Mouse (Mus musculus) lung, adult 2 months (tissue): ENCODE measurements around the gene Ugdh. TPM values are rescaled to one million over a fixed set of nuclear protein-coding genes. Genes with fewer than 3 reads are reported as not detected.

ENCODE experiments used
- DNase-seq: peaks from one replicate; pipeline ENCODE4 v3.0.0; 2022
- H3K4me1 ChIP-seq: fragments of 200-500 bp; 2 replicates; pipeline ENCODE4 v1.6.1; 2011; ENCODE audit warnings: low read length; ENCODE audit not compliant: control insufficient read depth, insufficient read depth
- H3K4me3 ChIP-seq: fragments of 200-500 bp; replicated peaks from 2 replicates; pipeline ENCODE3; 2011; ENCODE audit warnings: low read depth, mild to moderate bottlenecking, control low read depth, low read length; ENCODE audit errors: extremely low read depth
- CTCF ChIP-seq: fragments of 200-500 bp; IDR thresholded peaks from 2 replicates; pipeline ENCODE4 v1.5.1; 2011; ENCODE audit warnings: mild to moderate bottlenecking, low read length, control low read depth; ENCODE audit not compliant: insufficient read depth
- POLR2A ChIP-seq: fragments of 200-500 bp; IDR thresholded peaks from 2 replicates; pipeline ENCODE4 v1.6.1; 2011; ENCODE audit warnings: low read depth, mild to moderate bottlenecking, control low read depth, low read length, borderline replicate concordance; ENCODE audit errors: extremely low read depth
- WGBS: fragments of 180-500 bp; shearing (Covaris S2); methylation state at CpG from one replicate; pipeline ENCODE4 v1.1.7; 2018; 5-methylcytosine and 5-hydroxymethylcytosine counted together
- polyA plus RNA-seq: library from polyadenylated mRNA; depleted of rRNA; stranded (reverse); fragments of >200 nt; gene quantifications from 2 replicates; pipeline ENCODE4 v1.2.3, GENCODE M21; 2012

The Ugdh gene
- polyA plus RNA-seq, 1 experiment: 12.2 TPM

GRCm38 (mm10) chr5:65407989-65408388 is 27.8 kb downstream of the Ugdh start:
- TF ChIP-seq CTCF: no peak
- no peak for TF ChIP-seq POLR2A
- H3K4me3 ChIP-seq: no peak overlapping the region
- no peaks in the 10 kb centered on the region for H3K4me1 ChIP-seq
- no peak for DNase-seq
- 87% methylated on average over 12 of the region's 12 CpGs for WGBS

DNA sequence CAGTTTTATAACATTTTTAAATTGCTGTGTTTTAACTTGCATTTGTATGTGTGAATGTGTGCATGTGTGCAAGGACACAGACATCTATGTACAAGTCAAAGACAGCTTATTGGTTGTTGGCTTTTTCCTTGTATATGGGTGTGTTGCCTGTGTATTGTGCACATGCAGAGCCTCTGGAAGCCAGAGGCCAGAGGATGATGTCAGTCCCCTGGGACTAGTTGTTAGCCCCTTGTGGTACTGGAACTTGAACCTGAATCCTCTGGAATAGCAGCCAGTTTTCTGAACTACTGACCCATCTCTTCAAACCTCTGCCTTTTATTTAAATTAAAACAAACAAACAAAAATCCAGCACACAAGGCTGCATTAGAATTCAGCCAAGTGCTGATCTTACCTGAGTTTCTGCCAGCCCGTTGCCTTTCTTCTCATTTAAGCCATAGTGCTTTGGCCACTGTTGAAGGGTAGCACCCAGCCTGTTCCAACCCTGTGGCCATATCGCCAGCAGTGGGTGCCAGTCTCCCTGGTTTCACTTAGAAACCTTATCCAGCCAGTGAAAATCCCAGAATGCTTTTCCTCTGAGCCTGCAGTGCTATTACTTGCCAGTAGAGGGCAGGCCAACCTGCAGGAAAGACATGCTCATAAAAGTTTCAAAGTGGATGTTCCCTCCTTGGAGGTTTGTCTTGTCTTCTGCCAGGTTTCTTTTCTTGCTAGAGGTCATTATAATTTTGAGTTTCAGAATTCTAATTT is 34.3 kb downstream of the Ugdh start:
- TF ChIP-seq CTCF (peak; percentile 63), POLR2A (no peak)
- no peaks in the 10 kb centered on the region for H3K4me1 ChIP-seq
- no peak overlapping the region for H3K4me3 ChIP-seq
- peak; percentile 74 for DNase-seq
- 19% methylated on average over 2 of the region's 2 CpGs for WGBS

GRCm38 (mm10) chr5:65394425-65394824 is 41.3 kb downstream of the Ugdh start:
- H3K4me1 ChIP-seq: peaks cover 5% of the 10 kb centered on the region; the same call in 1 of the 2 replicates
- 87% methylated on average over 7 of the region's 7 CpGs for whole genome bisulfite sequencing
- no peak for DNase-seq
- no peak overlapping the region for H3K4me3 ChIP-seq
- TF ChIP-seq POLR2A (no peak), CTCF (no peak)

DNA sequence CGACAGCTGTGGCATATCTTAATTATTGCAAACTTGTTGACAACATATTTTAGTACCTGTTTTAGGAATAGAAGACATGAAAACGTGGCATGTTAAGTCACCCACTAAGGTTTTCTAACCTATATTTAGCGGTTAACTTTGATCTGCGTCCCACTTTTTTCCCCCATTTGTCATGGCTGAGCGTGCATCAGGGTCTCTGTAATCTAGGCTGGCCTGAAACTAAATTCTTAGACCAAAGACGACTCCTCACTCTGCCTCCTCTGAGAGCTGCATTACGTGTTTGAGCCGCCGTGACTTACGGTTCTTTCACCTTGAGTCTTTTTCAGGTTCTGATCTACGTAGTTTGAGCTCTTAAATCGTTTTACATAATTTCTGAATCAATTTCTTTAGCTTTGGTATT is 44.0 kb downstream of the Ugdh start:
- no peak for TF ChIP-seq POLR2A
- DNase-seq: no peak
- peaks cover 5% of the 10 kb centered on the region; the same call in 1 of the 2 replicates for H3K4me1 ChIP-seq
- H3K4me3 ChIP-seq: peak overlapping the region; percentile 96
- WGBS: 3% methylated on average over 12 of the region's 12 CpGs

DNA sequence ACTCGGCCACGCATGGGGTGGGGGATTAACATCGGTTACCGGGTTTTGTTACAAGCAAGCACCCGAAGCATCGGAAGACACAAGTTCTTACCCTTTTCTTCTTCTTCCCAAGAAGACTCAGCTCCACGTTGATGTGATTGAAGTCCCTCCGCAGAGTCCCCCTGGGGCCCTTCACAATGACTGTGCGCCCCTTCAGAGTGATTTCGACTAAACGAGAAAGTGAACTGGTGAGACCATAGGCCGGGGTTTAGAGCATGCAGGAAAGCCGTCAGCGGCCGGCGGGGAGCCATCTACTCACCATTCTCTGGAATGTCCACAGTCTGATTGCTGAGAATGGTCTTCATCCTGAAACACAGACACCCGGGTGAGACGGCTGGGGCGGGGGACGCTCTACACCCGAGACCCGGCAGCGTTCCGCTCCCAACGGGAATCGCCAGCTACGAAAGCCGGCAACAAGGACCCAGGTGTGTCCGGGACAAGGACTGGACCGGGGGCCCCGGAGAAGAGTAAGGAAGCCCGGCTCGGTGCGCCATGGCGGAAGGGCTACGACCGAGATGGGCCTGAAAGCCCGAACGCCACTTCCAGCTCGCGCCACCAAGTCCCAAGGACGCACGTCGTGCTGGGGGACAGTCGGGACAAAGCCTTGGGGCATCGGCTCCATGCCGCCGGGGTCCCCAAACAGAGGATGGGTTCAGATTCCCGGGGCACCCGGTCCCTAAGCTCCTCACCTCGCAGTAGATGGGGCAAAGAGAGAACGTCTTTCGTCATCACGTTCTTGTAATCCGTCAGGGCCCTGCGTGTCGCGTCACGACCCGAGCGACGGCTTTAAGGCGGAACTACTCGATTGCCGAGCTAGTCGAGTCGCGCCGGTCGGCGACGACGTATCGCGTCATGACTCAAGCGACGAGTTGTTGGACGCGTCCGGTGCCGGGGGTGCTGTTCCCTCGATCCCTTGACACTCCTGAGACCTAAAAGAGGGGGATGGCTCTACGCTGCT is 44.8 kb downstream of the Ugdh start, which contains the start of the genes Rpl9 and Lias:
Rpl9 (minus strand) TSS at position 797 of the 997 bp plus-strand sequence.
Lias (plus strand) TSS at position 850 of the 997 bp plus-strand sequence.
- under 1% methylated on average over 83 of the region's 83 CpGs for WGBS

GRCm38 (mm10) chr5:65387008-65387867 is 48.5 kb downstream of the Ugdh start:
- TF ChIP-seq POLR2A: no peak
- TF ChIP-seq CTCF: no peak
- 75% methylated on average over 6 of the region's 6 CpGs for whole genome bisulfite sequencing
- H3K4me3 ChIP-seq: no peak overlapping the region

More for the DNA sequence above, 44.8 kb downstream of the Ugdh start, which contains the start of the genes Rpl9 and Lias:
- TF ChIP-seq CTCF (no peak), POLR2A (peak; percentile 97)
- H3K4me3 ChIP-seq: peak within 1 kb of the TSS; percentile 96
- peak; percentile 99 for DNase-seq
- H3K4me1 ChIP-seq: peaks cover 5% of the 10 kb centered on the region; the same call in 1 of the 2 replicates

DNA sequence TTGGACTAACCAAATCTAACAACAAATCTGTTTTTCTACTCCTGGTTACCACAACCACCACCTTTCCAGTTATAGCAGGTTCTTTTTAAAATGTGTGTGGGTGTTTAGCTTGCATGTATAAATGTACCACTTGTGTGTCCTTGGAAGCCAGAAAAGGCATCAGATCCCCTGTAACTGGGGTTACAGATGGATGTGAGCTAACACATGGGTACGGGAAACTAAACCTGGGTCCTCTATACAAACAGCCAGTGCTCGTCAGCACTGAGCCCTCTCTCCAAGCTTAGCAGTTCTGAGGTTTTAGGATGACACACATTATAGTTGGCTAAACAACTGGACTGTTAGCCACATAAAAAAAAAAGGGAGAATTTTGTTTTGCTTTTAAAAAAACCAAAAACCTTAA is 50.0 kb downstream of the Ugdh start:
- no peak for DNase-seq
- WGBS: 61% methylated on average over 2 of the region's 2 CpGs
- TF ChIP-seq POLR2A (no peak), CTCF (no peak)
- Histone ChIP-seq H3K4me1 (peaks cover 5% of the 10 kb centered on the region; the same call in 1 of the 2 replicates), H3K4me3 (no peak overlapping the region)

More at GRCm38 (mm10) chr5:65387008-65387867, 48.5 kb downstream of the Ugdh start:
- peaks cover 5% of the 10 kb centered on the region; the same call in 1 of the 2 replicates for H3K4me1 ChIP-seq
- DNase-seq: no peak

GRCm38 (mm10) chr5:65374746-65375145 is 61.0 kb downstream of the Ugdh start:
- TF ChIP-seq POLR2A (no peak), CTCF (no peak)

More at GRCm38 (mm10) chr5:65374746-65375145, 61.0 kb downstream of the Ugdh start:
- 76% methylated on average over 7 of the region's 7 CpGs for WGBS
- no peak overlapping the region for H3K4me3 ChIP-seq
- H3K4me1 ChIP-seq: no peaks in the 10 kb centered on the region
- no peak for DNase-seq
